Mouse (Mus musculus) bone marrow macrophage, adult 2 months (primary cell): ENCODE measurements around the gene Chka.

ENCODE experiments used
- CTCF ChIP-seq: IDR thresholded peaks from 2 replicates; pipeline ENCODE4 v1.5.1; 2012; ENCODE audit warnings: low read depth, mild to moderate bottlenecking, low read length, moderate library complexity
- POLR2A ChIP-seq: IDR thresholded peaks from 2 replicates; pipeline ENCODE4 v1.6.1; 2012; ENCODE audit warnings: mild to moderate bottlenecking, low read depth, low read length, borderline replicate concordance

DNA sequence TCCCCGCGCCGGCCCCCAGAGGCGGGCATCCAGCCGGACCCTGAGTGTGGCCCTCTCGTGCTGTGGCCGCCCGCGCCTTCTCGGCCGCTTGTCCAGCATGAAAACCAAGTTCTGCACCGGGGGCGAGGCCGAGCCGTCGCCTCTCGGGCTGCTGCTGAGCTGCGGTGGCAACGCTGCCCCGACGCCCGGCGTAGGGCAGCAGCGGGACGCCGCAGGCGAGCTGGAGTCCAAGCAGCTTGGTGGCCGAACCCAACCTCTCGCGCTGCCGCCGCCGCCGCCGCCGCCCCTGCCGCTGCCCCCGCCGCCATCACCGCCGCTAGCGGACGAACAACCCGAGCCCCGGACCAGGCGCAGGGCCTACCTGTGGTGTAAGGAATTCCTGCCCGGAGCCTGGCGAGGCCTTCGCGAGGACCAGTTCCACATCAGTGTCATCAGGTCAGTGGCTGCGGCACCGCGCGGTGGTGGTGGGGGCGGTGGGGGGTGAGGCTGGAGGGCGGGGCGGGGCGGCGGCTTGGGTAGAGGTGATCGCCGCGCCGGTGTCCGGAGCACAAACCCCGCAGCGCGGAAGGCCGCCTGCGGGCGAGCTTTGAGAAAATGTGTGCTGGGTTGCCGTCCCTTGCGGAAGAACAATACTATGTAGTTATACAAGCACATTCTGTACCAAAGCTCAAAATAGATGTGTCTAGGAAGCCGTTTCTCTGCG lies 557 bp downstream of the Chka start:
- TF ChIP-seq CTCF (no peak), POLR2A (no peak)
